14 mouse cellular contexts compared by ENCODE assay signal in the genomic region with DNA sequence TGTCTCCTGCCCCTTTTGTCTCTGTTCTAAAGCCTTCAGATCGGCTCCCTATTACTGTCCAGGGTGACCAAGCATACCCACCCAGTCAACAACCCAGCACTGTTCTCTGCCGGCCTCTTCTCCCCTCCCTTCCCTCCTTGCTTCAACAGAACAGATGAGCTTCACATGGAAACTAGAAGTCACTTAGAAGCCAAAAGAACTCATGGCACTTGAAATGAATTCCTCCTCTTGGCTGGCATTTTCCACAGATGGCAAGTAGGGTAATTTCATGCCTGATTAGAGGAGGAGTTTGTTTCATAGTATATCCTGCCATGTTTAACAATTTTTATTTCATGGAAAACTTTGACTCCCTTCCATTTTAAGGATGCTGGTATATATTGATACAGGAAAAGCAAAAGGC.
DNase-seq lines count a peak whose midpoint lies in the region; ATAC-seq and TF ChIP-seq lines count a peak whose summit lies in the region.
"Had no signal": no experiment of that assay in that cellular context is flagged by ENCODE, and none has a peak within 500 bp of the region (broad histone marks: within the 10 kb centered on the region; RNA-seq: fewer than 3 reads in every experiment).

No protein-coding gene starts in this region.

- H3K9me3 ChIP-seq in hindbrain, embryonic 10.5 days = no peaks in the 10 kb centered on the region
- H3K9me3 ChIP-seq in hindbrain, embryonic 14.5 days (ENCODE audit: control insufficient read depth, low read length) = no peaks in the 10 kb centered on the region
- H3K9me3 ChIP-seq in midbrain, embryonic 10.5 days (replicated peaks) = no peaks in the 10 kb centered on the region
- no peaks in the 10 kb centered on the region for H3K9me3 ChIP-seq in midbrain, embryonic 16.5 days (replicated peaks; ENCODE audit: control insufficient read depth, low read length, poor library complexity, severe bottlenecking)
- H3K9me3 ChIP-seq: embryonic facial prominence, embryonic 13.5 days; heart, embryonic 12.5 days; hindbrain, embryonic 12.5 days; intestine, embryonic 15.5 days had no signal

- H3K36me3 ChIP-seq in hindbrain, embryonic 10.5 days = no peaks in the 10 kb centered on the region
- H3K36me3 ChIP-seq in hindbrain, embryonic 14.5 days (replicated peaks; ENCODE audit: control insufficient read depth, insufficient read depth) = no peaks in the 10 kb centered on the region
- H3K36me3 ChIP-seq in midbrain, embryonic 10.5 days = no peaks in the 10 kb centered on the region
- no peaks in the 10 kb centered on the region for H3K36me3 ChIP-seq in midbrain, embryonic 16.5 days (ENCODE audit: control insufficient read depth, insufficient read depth, low read length)
- H3K36me3 ChIP-seq: embryonic facial prominence, embryonic 13.5 days; heart, embryonic 12.5 days; hindbrain, embryonic 12.5 days; intestine, embryonic 15.5 days had no signal

- H3K27ac ChIP-seq in hindbrain, embryonic 10.5 days = peak overlapping the region; percentile 72
- no peak overlapping the region for H3K27ac ChIP-seq in hindbrain, embryonic 14.5 days
- H3K27ac ChIP-seq in midbrain, embryonic 10.5 days (replicated peaks) = peak overlapping the region; percentile 46; the same call in 1 of the 2 replicates
- no peak overlapping the region for H3K27ac ChIP-seq in midbrain, embryonic 16.5 days (ENCODE audit: low read length)
- H3K27ac ChIP-seq: embryonic facial prominence, embryonic 13.5 days; gastrocnemius, adult 2 months; hindbrain, embryonic 12.5 days; intestine, embryonic 15.5 days had no signal

- ATAC-seq in hindbrain, embryonic 14.5 days (ENCODE audit: low FRiP score) = no peak
- no peak for ATAC-seq in midbrain, embryonic 16.5 days
- ATAC-seq: intestine, embryonic 15.5 days had no signal

- H3K4me3 ChIP-seq in hindbrain, embryonic 10.5 days = no peak overlapping the region
- no peak overlapping the region for H3K4me3 ChIP-seq in hindbrain, embryonic 14.5 days (replicated peaks; ENCODE audit: low read length)
- H3K4me3 ChIP-seq in midbrain, embryonic 10.5 days = no peak overlapping the region
- no peak overlapping the region for H3K4me3 ChIP-seq in midbrain, embryonic 16.5 days (ENCODE audit: low read depth, low read length)
- H3K4me3 ChIP-seq in lung, adult 2 months (replicated peaks; ENCODE audit: extremely low read depth, low read depth, low read length) = no peak overlapping the region
- H3K4me3 ChIP-seq: embryonic facial prominence, embryonic 13.5 days; gastrocnemius, adult 2 months; heart, embryonic 12.5 days; hindbrain, embryonic 12.5 days; intestine, embryonic 15.5 days had no signal

- WGBS in hindbrain, embryonic 10.5 days = 38% methylated on average over 2 of the region's 2 CpGs
- 18% methylated on average over 2 of the region's 2 CpGs for WGBS in hindbrain, embryonic 14.5 days
- WGBS in midbrain, embryonic 10.5 days = 36% methylated on average over 2 of the region's 2 CpGs
- 41% methylated on average over 2 of the region's 2 CpGs for WGBS in midbrain, embryonic 16.5 days
- 69% methylated on average over 2 of the region's 2 CpGs for WGBS in lung, adult 2 months

- peak; percentile 70 to 79 for DNase-seq in cerebellum, postnatal 10 days
- DNase-seq in cerebellum, postnatal 36 days = no peak
- no peak for DNase-seq in hindbrain, embryonic 10.5 days (ENCODE audit: low spot score)
- no peak for DNase-seq in hindbrain, embryonic 14.5 days (ENCODE audit: low spot score)
- DNase-seq in midbrain, embryonic 10.5 days (ENCODE audit: low spot score) = no peak
- no peak for DNase-seq in lung, adult 2 months
- DNase-seq: adrenal gland, postnatal 10 days; gastrocnemius, adult 2 months; gastrocnemius, postnatal 25 days had no signal

- no peak for TF ChIP-seq POLR2A in lung, adult 2 months (IDR thresholded peaks at IDR 0.05; ENCODE audit: borderline replicate concordance, extremely low read depth, low read depth, low read length)

- TF ChIP-seq CTCF in lung, adult 2 months (IDR thresholded peaks at IDR 0.05; ENCODE audit: insufficient read depth, low read length) = no peak

- H3K27me3 ChIP-seq in hindbrain, embryonic 10.5 days (ENCODE audit: insufficient read depth, poor library complexity, severe bottlenecking) = no peaks in the 10 kb centered on the region
- H3K27me3 ChIP-seq in hindbrain, embryonic 14.5 days (ENCODE audit: control insufficient read depth, insufficient read depth, low read length) = no peaks in the 10 kb centered on the region
- H3K27me3 ChIP-seq in midbrain, embryonic 10.5 days (ENCODE audit: low read depth, poor library complexity, severe bottlenecking) = no peaks in the 10 kb centered on the region
- H3K27me3 ChIP-seq in midbrain, embryonic 16.5 days (ENCODE audit: control insufficient read depth, insufficient read depth, low read depth, low read length) = no peaks in the 10 kb centered on the region
- H3K27me3 ChIP-seq: embryonic facial prominence, embryonic 13.5 days; heart, embryonic 12.5 days; hindbrain, embryonic 12.5 days; intestine, embryonic 15.5 days had no signal

- H3K9ac ChIP-seq in hindbrain, embryonic 14.5 days = no peak overlapping the region
- H3K9ac ChIP-seq in midbrain, embryonic 16.5 days (ENCODE audit: low read depth, low read length) = no peak overlapping the region
- H3K9ac ChIP-seq: embryonic facial prominence, embryonic 13.5 days; heart, embryonic 12.5 days; hindbrain, embryonic 12.5 days; intestine, embryonic 15.5 days had no signal

- peaks cover 52% of the 10 kb centered on the region for H3K4me1 ChIP-seq in hindbrain, embryonic 10.5 days (replicated peaks)
- peaks cover 4% of the 10 kb centered on the region for H3K4me1 ChIP-seq in hindbrain, embryonic 14.5 days (replicated peaks; ENCODE audit: control insufficient read depth, insufficient read depth, low read length)
- peaks cover 44% of the 10 kb centered on the region for H3K4me1 ChIP-seq in midbrain, embryonic 10.5 days
- H3K4me1 ChIP-seq in midbrain, embryonic 16.5 days (ENCODE audit: control insufficient read depth, insufficient read depth, low read length) = peaks cover 6% of the 10 kb centered on the region
- H3K4me1 ChIP-seq in lung, adult 2 months (ENCODE audit: control insufficient read depth, insufficient read depth, low read length) = peaks cover 7% of the 10 kb centered on the region

- no peak overlapping the region for H3K4me2 ChIP-seq in hindbrain, embryonic 14.5 days (replicated peaks)
- H3K4me2 ChIP-seq in midbrain, embryonic 16.5 days (ENCODE audit: low read length) = no peak overlapping the region
- H3K4me2 ChIP-seq: embryonic facial prominence, embryonic 13.5 days; heart, embryonic 12.5 days; hindbrain, embryonic 12.5 days; intestine, embryonic 15.5 days had no signal

Comparison
In these comparisons a context has a peak if more than half of its experiments do, and no peak if none do; other contexts are left out.
1. DNase-seq: peak in cerebellum, postnatal 10 days (2 of 2); none in cerebellum, postnatal 36 days (0 of 2), hindbrain, embryonic 10.5 days (single experiment), hindbrain, embryonic 14.5 days (single experiment), midbrain, embryonic 10.5 days (single experiment) and lung, adult 2 months (single experiment).
2. H3K27ac ChIP-seq: peak in hindbrain, embryonic 10.5 days (single experiment) and midbrain, embryonic 10.5 days (single experiment); none in hindbrain, embryonic 14.5 days (single experiment) and midbrain, embryonic 16.5 days (single experiment).